Mouse (Mus musculus) stomach, embryonic 16.5 days (tissue): ENCODE data around the gene Dlgap1. TPM values are rescaled to one million over a fixed set of nuclear protein-coding genes. Genes with fewer than 3 reads are reported as not detected.
A peak's percentile ranks its signal among the peaks of the same experiment; 100 is the strongest.

Experiments
- ATAC-seq: fragments of 200-750 bp; cut with Nextera tagmentation; 2 replicates; pipeline ENCODE4 v1.8.0; 2017; ENCODE audit warnings: moderate number of reproducible peaks, moderate TSS enrichment; ENCODE audit not compliant: insufficient read depth, low FRiP score
- H3K27ac ChIP-seq: fragments of 300-500 bp; sonication (generic); 2 replicates; pipeline ENCODE4 v1.5.1; 2014; ENCODE audit warnings: low read length
- H3K27me3 ChIP-seq: fragments of 300-500 bp; sonication (generic); 2 replicates; pipeline ENCODE4 v1.6.1; 2014; ENCODE audit warnings: low read length, control low read depth, mixed read lengths; ENCODE audit not compliant: control insufficient read depth, insufficient read depth
- H3K36me3 ChIP-seq: fragments of 300-500 bp; sonication (generic); 2 replicates; pipeline ENCODE4 v1.6.1; 2014; ENCODE audit warnings: low read length; ENCODE audit not compliant: control insufficient read depth, insufficient read depth
- H3K4me1 ChIP-seq: fragments of 300-500 bp; sonication (generic); 2 replicates; pipeline ENCODE4 v1.6.1; 2014; ENCODE audit warnings: low read length, control low read depth, mixed read lengths; ENCODE audit not compliant: control insufficient read depth, insufficient read depth
- H3K4me2 ChIP-seq: fragments of 300-500 bp; sonication (generic); 2 replicates; pipeline ENCODE4 v1.6.1; 2014; ENCODE audit warnings: low read depth, low read length, mixed read lengths
- H3K4me3 ChIP-seq: fragments of 300-500 bp; sonication (generic); replicated peaks from 2 replicates; pipeline ENCODE4 v1.5.1; 2014; ENCODE audit warnings: mild to moderate bottlenecking, low read length
- H3K9ac ChIP-seq: fragments of 300-500 bp; sonication (generic); 2 replicates; pipeline ENCODE4 v1.6.1; 2014; ENCODE audit warnings: low read length
- H3K9me3 ChIP-seq: fragments of 300-500 bp; sonication (generic); replicated peaks from 2 replicates; pipeline ENCODE4 v1.6.1; 2016; ENCODE audit warnings: low read length, control low read depth; ENCODE audit not compliant: control insufficient read depth
- WGBS: fragments of 180-500 bp; shearing (Covaris S2); extraction: QIAGEN DNeasy Blood & Tissue Kit; methylation state at CpG from one replicate; pipeline ENCODE4 v1.1.7; 2014; 5-methylcytosine and 5-hydroxymethylcytosine counted together
- polyA plus RNA-seq: library from polyadenylated mRNA; unstranded; fragments of >200 nt; fragmentation: Nextera tagmentation; extraction: Ambion mirVana; gene quantifications from 2 replicates; pipeline ENCODE4 v1.2.1, GENCODE M21; 2015

Dlgap1 gene
- polyA plus RNA-seq, 1 experiment from 2014 or later, result 3.2 TPM

DNA sequence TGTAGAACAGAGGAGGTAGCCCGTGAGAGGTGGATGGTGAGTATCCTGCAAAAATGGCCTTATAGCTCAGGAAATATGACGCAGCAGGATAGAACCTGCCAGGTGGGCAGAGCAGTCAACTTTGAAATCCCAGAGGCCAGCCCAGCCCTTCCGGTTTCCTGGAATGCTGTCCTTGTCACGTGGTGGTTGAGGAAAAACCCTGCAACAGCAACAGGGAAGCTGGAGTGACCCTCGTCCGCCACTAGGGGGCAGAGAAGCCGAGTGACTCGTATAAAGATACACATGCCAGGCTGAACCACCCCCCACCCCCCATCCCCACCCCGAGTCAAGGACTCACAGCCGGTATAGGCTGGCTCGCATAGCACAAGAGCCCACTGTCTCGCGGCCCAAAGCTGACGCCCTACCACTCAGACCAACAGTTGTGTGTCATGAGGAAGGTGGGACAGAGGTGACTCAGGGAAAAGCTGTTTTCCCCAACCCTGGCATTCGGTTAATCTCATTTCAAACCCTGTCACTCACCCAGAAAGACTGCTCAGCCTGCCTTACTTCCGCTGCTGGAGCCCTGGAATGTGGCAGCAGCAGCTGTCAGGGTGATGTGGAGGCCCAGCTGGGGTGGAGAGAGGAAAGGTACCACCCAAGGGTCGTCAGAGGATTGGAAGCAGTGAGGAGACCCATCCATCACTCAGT, 769.4 kb downstream of the Dlgap1 start:
- peak overlapping the region; percentile 54 for H3K9ac ChIP-seq

DNA sequence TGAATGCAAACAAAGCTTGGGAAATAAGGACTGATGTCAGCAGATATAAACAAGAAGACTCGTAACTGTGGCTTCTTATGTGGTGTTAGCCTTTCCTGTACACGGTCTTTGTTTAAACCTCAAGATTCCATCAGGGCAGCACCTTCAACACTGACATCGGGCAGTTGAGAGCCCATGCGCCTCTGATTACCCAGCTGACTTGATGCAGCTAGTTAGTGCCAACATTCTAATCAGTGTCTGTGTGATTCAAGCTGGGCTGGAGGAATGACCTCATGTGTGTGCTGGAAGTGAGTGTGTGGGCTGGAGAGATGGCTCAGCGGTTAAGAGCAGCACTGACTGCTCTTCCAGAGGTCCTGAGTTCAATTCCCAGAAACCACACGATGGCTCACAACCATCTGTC, 770.5 kb downstream of the Dlgap1 start:
- Histone ChIP-seq H3K4me3 (no peak overlapping the region), H3K27ac (0 out of 2 replicates have a peak overlapping the region, but pooled peaks have one; percentile 68), H3K9me3 (no peaks in the 10 kb centered on the region), H3K4me2 (no peak overlapping the region), H3K27me3 (no peaks in the 10 kb centered on the region), H3K36me3 (no peaks in the 10 kb centered on the region), H3K9ac (no peak overlapping the region), H3K4me1 (peaks cover 21% of the 10 kb centered on the region)
- no peak for ATAC-seq
- 66% methylated on average over 6 of the region's 6 CpGs for WGBS

More for the DNA sequence above, 769.4 kb downstream of the Dlgap1 start:
- under 1% methylated on average over 17 of the region's 17 CpGs for WGBS
- H3K36me3 ChIP-seq, result no peaks in the 10 kb centered on the region
- peak overlapping the region; percentile 58 for H3K4me2 ChIP-seq
- peaks cover 21% of the 10 kb centered on the region for H3K4me1 ChIP-seq
- peak overlapping the region; percentile 89 for H3K27ac ChIP-seq
- peak overlapping the region; percentile 32 for H3K4me3 ChIP-seq
- ATAC-seq, result peak; percentile 89
- no peaks in the 10 kb centered on the region for H3K27me3 ChIP-seq
- no peaks in the 10 kb centered on the region for H3K9me3 ChIP-seq

DNA sequence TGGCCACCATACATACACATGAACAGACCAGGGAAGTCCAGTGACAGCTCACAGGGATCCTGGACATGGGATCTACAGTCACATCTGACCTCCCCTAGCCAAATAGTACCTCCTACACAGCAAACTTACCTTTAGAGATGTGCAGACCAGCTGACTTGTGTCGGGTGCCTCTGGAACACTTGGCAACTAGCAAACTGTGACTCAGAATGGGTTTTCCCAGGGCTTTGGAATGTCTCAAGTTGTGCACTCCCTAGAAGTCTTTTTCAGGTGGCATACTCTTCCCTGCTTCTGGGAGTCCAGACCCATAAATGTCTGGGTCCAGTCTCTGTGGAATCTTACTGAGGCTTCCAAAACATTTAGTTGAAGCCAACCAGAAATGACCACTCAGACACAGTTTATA, 772.8 kb downstream of the Dlgap1 start:
- no peak overlapping the region for H3K4me2 ChIP-seq
- H3K27me3 ChIP-seq, result no peaks in the 10 kb centered on the region
- no peak overlapping the region for H3K27ac ChIP-seq
- no peaks in the 10 kb centered on the region for H3K36me3 ChIP-seq
- H3K9ac ChIP-seq, result no peak overlapping the region
- no peak overlapping the region for H3K4me3 ChIP-seq
- WGBS, result 74% methylated on average over 1 of the region's 1 CpGs
- no peak for ATAC-seq
- no peaks in the 10 kb centered on the region for H3K9me3 ChIP-seq
- H3K4me1 ChIP-seq, result peaks cover 26% of the 10 kb centered on the region

DNA sequence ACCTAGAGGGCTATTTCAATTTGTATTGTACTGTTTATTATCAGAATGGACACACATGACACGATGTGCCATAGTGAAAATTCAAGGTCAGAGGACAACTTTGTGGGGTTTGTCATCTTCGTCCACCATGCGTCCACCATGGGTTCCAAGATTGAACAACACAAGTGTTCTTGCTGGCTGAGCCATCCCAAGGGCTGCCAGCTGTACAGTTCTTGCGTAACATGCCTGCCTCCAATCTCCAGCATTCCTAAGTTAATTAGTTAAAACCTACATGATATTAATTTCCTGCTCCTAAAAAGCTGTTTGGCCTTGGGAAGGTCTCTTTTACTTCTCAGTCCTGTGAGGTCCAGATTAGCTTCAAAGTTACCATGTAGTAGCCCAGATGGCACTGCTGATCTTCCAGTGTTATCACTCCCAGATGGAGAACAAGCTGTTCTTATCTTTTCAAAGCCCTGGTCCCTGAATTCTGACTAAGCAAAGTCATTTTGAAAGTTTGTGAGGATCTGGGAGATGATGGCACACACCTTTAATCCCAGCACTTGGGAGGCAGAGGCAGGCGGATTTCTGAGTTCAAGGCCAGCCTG, 775.8 kb downstream of the Dlgap1 start:
- Histone ChIP-seq H3K36me3 (no peaks in the 10 kb centered on the region), H3K9ac (no peak overlapping the region), H3K27ac (no peak overlapping the region), H3K9me3 (no peaks in the 10 kb centered on the region), H3K4me1 (peaks cover 20% of the 10 kb centered on the region), H3K27me3 (no peaks in the 10 kb centered on the region), H3K4me2 (no peak overlapping the region), H3K4me3 (no peak overlapping the region)
- 93% methylated on average over 5 of the region's 5 CpGs for WGBS
- no peak for ATAC-seq

DNA sequence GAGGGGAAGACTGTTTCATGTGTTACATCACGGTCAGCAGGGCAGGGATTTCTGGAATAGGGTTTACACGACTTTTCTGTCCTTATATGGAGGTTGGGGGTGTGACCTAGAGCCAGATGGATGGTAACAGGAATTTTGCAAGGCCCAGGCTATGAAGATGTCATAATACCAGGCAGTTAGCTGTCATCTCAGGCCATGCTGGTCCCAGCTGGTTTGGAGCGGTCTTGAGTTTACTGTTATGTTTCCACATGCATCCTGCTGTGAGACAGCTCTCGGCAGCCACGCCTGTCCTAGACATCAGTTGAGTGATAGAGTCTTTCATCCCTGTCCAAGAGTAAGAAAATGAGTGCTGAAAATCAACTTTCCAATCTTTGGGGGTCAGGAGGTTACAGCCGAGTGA, 776.5 kb downstream of the Dlgap1 start:
- H3K27ac ChIP-seq, result no peak overlapping the region
- WGBS, result 62% methylated on average over 6 of the region's 6 CpGs

DNA sequence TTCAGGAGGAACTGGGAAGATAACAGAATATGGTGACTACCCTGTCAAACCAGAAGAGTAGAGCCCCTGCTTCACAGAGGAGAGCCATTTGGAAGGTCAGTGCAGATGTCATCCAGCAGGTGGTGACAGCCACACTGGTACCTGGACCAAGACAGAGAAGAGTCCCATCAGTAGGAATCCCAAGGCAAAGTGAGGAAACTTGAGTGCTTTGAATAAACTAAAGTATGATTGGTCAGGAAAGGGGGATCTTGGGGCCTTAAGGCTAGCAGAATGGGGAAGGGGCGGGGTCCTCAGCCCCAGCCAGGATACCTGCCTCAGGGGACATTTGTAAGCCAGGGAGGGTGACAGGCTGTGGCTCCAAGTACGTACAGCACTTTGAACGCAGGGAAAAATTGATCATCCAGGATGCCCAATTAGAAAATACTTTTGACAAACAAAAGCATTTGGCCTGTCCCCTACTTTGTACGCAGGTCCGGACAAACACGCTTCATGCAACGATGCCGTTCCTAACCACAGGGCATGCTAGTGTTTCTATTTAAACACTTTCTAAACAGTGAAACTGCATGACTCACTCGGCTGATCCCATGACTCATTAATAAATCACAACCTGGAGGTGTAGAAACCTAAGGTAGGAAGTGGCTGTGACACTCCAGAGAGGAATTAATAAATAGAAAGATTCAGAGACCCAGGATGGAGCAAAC, 777.7 kb downstream of the Dlgap1 start:
- peaks cover 20% of the 10 kb centered on the region for H3K4me1 ChIP-seq
- peak; percentile 78 for ATAC-seq

More for the DNA sequence above, 776.5 kb downstream of the Dlgap1 start:
- H3K4me1 ChIP-seq, result peaks cover 20% of the 10 kb centered on the region
- no peak overlapping the region for H3K4me2 ChIP-seq
- ATAC-seq, result no peak
- H3K9ac ChIP-seq, result no peak overlapping the region
- no peaks in the 10 kb centered on the region for H3K27me3 ChIP-seq
- H3K4me3 ChIP-seq, result no peak overlapping the region
- no peaks in the 10 kb centered on the region for H3K36me3 ChIP-seq
- H3K9me3 ChIP-seq, result no peaks in the 10 kb centered on the region

DNA sequence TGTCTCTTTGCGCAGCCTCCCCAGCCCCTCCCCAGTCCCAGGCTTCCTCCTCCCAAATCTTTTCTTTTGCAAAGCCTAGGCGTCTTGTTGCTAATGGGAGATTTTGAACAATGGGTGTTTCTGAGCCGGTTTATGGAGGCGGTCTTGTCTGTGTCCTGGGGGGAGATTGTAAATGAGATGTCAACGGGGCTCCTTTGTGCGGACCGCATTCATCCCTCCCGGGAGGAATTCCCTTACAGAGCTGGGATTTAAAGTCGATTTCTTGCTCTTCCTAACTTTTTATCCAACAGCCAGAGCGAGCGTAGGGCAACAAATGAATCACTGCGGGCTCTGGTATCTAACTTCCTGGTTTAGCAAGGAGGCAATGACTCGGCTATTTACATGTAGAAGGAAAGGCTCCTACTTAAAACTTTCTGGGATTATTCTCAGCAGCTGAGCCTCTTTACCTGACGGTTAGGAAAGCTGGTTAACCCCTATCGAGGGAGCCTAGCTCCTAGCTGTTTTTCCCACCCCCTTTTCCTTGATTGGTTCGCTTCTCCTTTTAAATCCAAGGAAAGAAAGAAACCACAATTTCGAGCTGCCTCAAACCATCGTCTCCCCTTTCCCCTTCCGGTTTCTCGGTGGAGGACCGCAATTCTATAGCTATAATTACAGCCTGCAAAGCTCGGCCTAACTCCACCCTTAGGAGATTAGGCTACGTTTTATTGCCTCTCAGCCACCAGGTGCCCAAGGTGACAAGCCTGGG, 779.0 kb downstream of the Dlgap1 start:
- ATAC-seq, result peak; percentile 19
- WGBS, result 2% methylated on average over 23 of the region's 23 CpGs
- Histone ChIP-seq H3K36me3 (no peaks in the 10 kb centered on the region), H3K4me2 (peak overlapping the region; percentile 71), H3K9ac (peak overlapping the region; percentile 64), H3K4me3 (peak overlapping the region; percentile 40), H3K9me3 (no peaks in the 10 kb centered on the region), H3K4me1 (peaks cover 20% of the 10 kb centered on the region), H3K27ac (peak overlapping the region; percentile 97), H3K27me3 (no peaks in the 10 kb centered on the region)

More for the DNA sequence above, 777.7 kb downstream of the Dlgap1 start:
- Histone ChIP-seq H3K4me3 (no peak overlapping the region), H3K27ac (peak overlapping the region; percentile 97), H3K27me3 (no peaks in the 10 kb centered on the region), H3K9ac (peak overlapping the region; percentile 38; the same call in 1 of the 2 replicates), H3K9me3 (no peaks in the 10 kb centered on the region), H3K36me3 (no peaks in the 10 kb centered on the region), H3K4me2 (peak overlapping the region; percentile 40; the same call in 1 of the 2 replicates)
- 43% methylated on average over 9 of the region's 9 CpGs for WGBS

DNA sequence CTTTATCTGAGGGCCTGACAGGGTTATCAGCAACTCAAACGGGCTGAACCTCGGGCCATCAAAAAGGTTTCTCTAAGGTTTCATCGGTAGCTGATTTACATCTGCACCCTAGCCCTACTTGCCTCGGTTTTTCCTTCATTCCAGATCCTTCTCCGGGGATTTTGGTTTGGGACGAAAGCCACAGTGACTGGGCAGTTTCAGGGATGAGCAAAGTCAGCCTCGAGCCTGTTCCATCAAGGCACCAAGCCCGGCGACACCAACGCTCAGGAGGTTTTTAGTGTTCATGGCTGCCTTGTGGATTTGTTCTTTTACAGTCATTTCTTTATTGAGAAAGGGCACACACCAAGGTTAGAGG, 779.6 kb downstream of the Dlgap1 start:
- Histone ChIP-seq H3K4me2 (peak overlapping the region; percentile 71), H3K27ac (peak overlapping the region; percentile 97), H3K4me3 (peak overlapping the region; percentile 40), H3K36me3 (no peaks in the 10 kb centered on the region), H3K27me3 (no peaks in the 10 kb centered on the region), H3K9ac (peak overlapping the region; percentile 64), H3K9me3 (no peaks in the 10 kb centered on the region), H3K4me1 (peaks cover 20% of the 10 kb centered on the region)
- no peak for ATAC-seq
- WGBS, result 17% methylated on average over 10 of the region's 10 CpGs
